Comparison of ENCODE assay signal across 18 mouse cellular contexts in the genomic region with DNA sequence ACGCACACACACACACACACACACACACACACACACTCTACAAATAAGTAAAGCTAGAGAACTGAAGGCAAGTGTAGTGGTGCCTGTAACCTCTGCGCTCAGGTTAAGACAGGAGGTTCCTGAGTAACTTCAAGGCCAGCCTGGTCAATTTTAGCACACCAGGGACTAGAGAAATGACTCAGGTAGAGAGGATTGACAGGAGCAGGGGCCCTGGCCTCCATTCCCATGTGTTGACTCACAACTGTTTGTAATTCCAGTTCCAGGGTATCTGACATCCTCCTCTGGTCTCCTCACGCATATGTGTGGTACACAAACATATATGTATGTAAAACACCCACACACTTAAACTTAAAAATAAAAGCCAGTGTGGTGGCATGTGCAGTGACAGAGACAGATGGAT.
"Had no signal": no experiment of that assay in that cellular context is flagged by ENCODE, and none has a peak within 500 bp of the region (broad histone marks: within the 10 kb centered on the region; RNA-seq: fewer than 3 reads in every experiment).

No protein-coding gene starts in this region.

- H3K9me3 ChIP-seq: midbrain, embryonic 10.5 days; midbrain, embryonic 12.5 days; neural tube, embryonic 13.5 days; neural tube, embryonic 15.5 days had no signal

- H3K9ac ChIP-seq: lung, embryonic 14.5 days; midbrain, embryonic 12.5 days; neural tube, embryonic 13.5 days; neural tube, embryonic 15.5 days had no signal

- H3K4me2 ChIP-seq: lung, embryonic 14.5 days; midbrain, embryonic 12.5 days; neural tube, embryonic 13.5 days; neural tube, embryonic 15.5 days had no signal

- DNase-seq: lung, embryonic 14.5 days; lung, postnatal 10 days; lung, postnatal 4 days; midbrain, embryonic 14.5 days; retina, postnatal 1 day; right cerebral cortex, adult 18-20 months; right cerebral cortex, postnatal 25 days; right cerebral cortex, postnatal 4 days; spleen, adult 18-20 months; thymus, adult 18-20 months; thymus, postnatal 14 days; thymus, postnatal 36 days had no signal

- ATAC-seq: midbrain, embryonic 16.5 days had no signal

- H3K4me3 ChIP-seq: midbrain, embryonic 10.5 days; midbrain, embryonic 12.5 days; myocyte; neural tube, embryonic 13.5 days; neural tube, embryonic 15.5 days had no signal

- H3K27ac ChIP-seq: midbrain, embryonic 10.5 days; midbrain, embryonic 12.5 days; neural tube, embryonic 13.5 days; neural tube, embryonic 15.5 days had no signal
